Mouse (Mus musculus): ENCODE data around the gene Gm11444.

Gm11444 gene

GRCm38 (mm10) chr11:85835753-85836522 lies 14.2 kb downstream of the Gm11444 start:
- no peak for DNase-seq (ENCODE audit: low read depth)

- no peak for DNase-seq (ENCODE audit: low read depth)
Measured at GRCm38 (mm10) chr11:85835001-85835752, 15.0 kb downstream of the Gm11444 start.

- no peak for DNase-seq (ENCODE audit: low read depth)
Measured at GRCm38 (mm10) chr11:85834386-85834931, 15.7 kb downstream of the Gm11444 start.

GRCm38 (mm10) chr11:85833761-85834385 lies 16.3 kb downstream of the Gm11444 start:
- DNase-seq (ENCODE audit: low read depth) = no peak

- no peak for DNase-seq (ENCODE audit: low read depth)
Measured at GRCm38 (mm10) chr11:85833081-85833521, 17.0 kb downstream of the Gm11444 start.

GRCm38 (mm10) chr11:85832231-85832924 lies 17.8 kb downstream of the Gm11444 start, which contains the start of gene Tbx2:
Gene Tbx2 (plus strand): TSS chr11:85832551.
- no peak for DNase-seq (ENCODE audit: low read depth)

- no peak for DNase-seq (ENCODE audit: low read depth)
Measured at GRCm38 (mm10) chr11:85831656-85832230, 18.4 kb downstream of the Gm11444 start.

- DNase-seq (ENCODE audit: low read depth) = no peak
Measured at GRCm38 (mm10) chr11:85830901-85831341, 19.2 kb downstream of the Gm11444 start.

- DNase-seq (ENCODE audit: low read depth) = no peak
Measured at GRCm38 (mm10) chr11:85829520-85830440, 20.4 kb downstream of the Gm11444 start.

- no peak for DNase-seq (ENCODE audit: low read depth)
Measured at GRCm38 (mm10) chr11:85828691-85829519, 21.2 kb downstream of the Gm11444 start.

GRCm38 (mm10) chr11:85827342-85827741 lies 22.8 kb downstream of the Gm11444 start:
- no peak for DNase-seq (ENCODE audit: low read depth)

GRCm38 (mm10) chr11:85825823-85826222 lies 24.3 kb downstream of the Gm11444 start:
- no peak for DNase-seq (ENCODE audit: low read depth)

- DNase-seq (ENCODE audit: low read depth) = no peak
Measured at GRCm38 (mm10) chr11:85825031-85825430, 25.1 kb downstream of the Gm11444 start.

GRCm38 (mm10) chr11:85823794-85824193 lies 26.3 kb downstream of the Gm11444 start:
- DNase-seq (ENCODE audit: low read depth) = no peak

GRCm38 (mm10) chr11:85823181-85823580 lies 27.0 kb downstream of the Gm11444 start:
- DNase-seq (ENCODE audit: low read depth) = peak; percentile 72

- no peak for DNase-seq (ENCODE audit: low read depth)
Measured at GRCm38 (mm10) chr11:85821659-85822058, 28.5 kb downstream of the Gm11444 start.

- DNase-seq (ENCODE audit: low read depth) = no peak
Measured at GRCm38 (mm10) chr11:85820959-85821358, 29.2 kb downstream of the Gm11444 start.

- DNase-seq (ENCODE audit: low read depth) = no peak
Measured at GRCm38 (mm10) chr11:85818401-85818800, 31.7 kb downstream of the Gm11444 start.

- no peak for DNase-seq (ENCODE audit: low read depth)
Measured at GRCm38 (mm10) chr11:85816471-85816870, 33.7 kb downstream of the Gm11444 start.

Measured in 416B (cell line).